8 mouse cellular contexts compared by ENCODE assay signal in the genomic region with DNA sequence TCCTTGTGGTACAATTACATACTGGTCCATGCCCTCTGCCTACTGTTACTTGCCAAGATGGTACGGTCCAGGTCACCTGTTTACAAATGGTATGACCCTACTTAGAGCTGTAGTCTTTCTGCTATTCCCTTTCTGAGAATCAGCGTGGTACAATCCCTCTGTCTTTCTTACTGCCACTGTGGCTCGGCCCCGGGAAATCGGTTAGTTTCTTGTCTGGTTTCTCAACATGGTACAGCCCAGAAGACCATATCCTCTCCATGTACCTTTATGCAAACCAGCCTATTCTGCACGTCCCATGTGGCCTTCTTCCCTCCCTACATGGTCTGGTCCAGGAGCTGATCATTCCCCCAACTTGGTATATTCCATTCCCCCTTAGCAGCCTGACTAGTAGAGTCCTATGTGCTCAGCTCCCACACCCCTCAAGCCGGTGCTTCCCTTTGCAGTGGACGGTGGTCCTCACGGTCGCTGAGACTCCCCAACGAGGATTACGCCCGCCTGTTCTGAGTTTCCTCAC. TPM values are rescaled to one million over a fixed set of nuclear protein-coding genes. Genes with fewer than 3 reads are reported as not detected.
DNase-seq lines count a peak whose midpoint lies in the region; ATAC-seq and TF ChIP-seq lines count a peak whose summit lies in the region.

No protein-coding gene starts in this region.

- H3K27me3 ChIP-seq in intestine, postnatal 0 days (replicated peaks; ENCODE audit: control insufficient read depth, insufficient read depth, low read length) = peaks cover 16% of the 10 kb centered on the region
- H3K27me3 ChIP-seq in limb, embryonic 10.5 days (ENCODE audit: low read depth, poor library complexity, severe bottlenecking) = peaks cover 25% of the 10 kb centered on the region
- no peaks in the 10 kb centered on the region; the same call in 1 of the 2 replicates for H3K27me3 ChIP-seq in midbrain, embryonic 14.5 days (ENCODE audit: control insufficient read depth, insufficient read depth, low read length)
- H3K27me3 ChIP-seq in stomach, embryonic 15.5 days (replicated peaks) = peaks cover 13% of the 10 kb centered on the region

- no peaks in the 10 kb centered on the region for H3K9me3 ChIP-seq in intestine, postnatal 0 days (ENCODE audit: control insufficient read depth)
- no peaks in the 10 kb centered on the region for H3K9me3 ChIP-seq in limb, embryonic 10.5 days (replicated peaks)
- H3K9me3 ChIP-seq in midbrain, embryonic 14.5 days (ENCODE audit: control insufficient read depth, low read length) = no peaks in the 10 kb centered on the region
- H3K9me3 ChIP-seq in stomach, embryonic 15.5 days = no peaks in the 10 kb centered on the region

- peaks cover 21% of the 10 kb centered on the region; the same call in 1 of the 2 replicates for H3K4me1 ChIP-seq in intestine, postnatal 0 days (replicated peaks; ENCODE audit: control insufficient read depth, insufficient read depth, low read length)
- peaks cover 79% of the 10 kb centered on the region for H3K4me1 ChIP-seq in limb, embryonic 10.5 days
- H3K4me1 ChIP-seq in midbrain, embryonic 14.5 days (ENCODE audit: control insufficient read depth, insufficient read depth, low read length) = peaks cover 70% of the 10 kb centered on the region
- H3K4me1 ChIP-seq in stomach, embryonic 15.5 days = peaks cover 61% of the 10 kb centered on the region

- H3K4me2 ChIP-seq in intestine, postnatal 0 days (replicated peaks; ENCODE audit: low read depth) = peak overlapping the region; percentile 95
- H3K4me2 ChIP-seq in midbrain, embryonic 14.5 days (ENCODE audit: low read length) = peak overlapping the region; percentile 96
- peak overlapping the region; percentile 99 for H3K4me2 ChIP-seq in stomach, embryonic 15.5 days

- ATAC-seq in intestine, postnatal 0 days = peak; percentile 42
- peak; percentile 52 for ATAC-seq in midbrain, embryonic 14.5 days (ENCODE audit: low FRiP score, low TSS enrichment)
- peak; percentile 41; the same call in 1 of the 2 replicates for ATAC-seq in stomach, embryonic 15.5 days (ENCODE audit: insufficient read depth, low FRiP score, low read depth)

- WGBS in intestine, postnatal 0 days = 0% methylated on average over 13 of the region's 13 CpGs
- under 1% methylated on average over 13 of the region's 13 CpGs for WGBS in limb, embryonic 10.5 days
- under 1% methylated on average over 13 of the region's 13 CpGs for WGBS in midbrain, embryonic 14.5 days
- 2% methylated on average over 13 of the region's 13 CpGs for WGBS in stomach, embryonic 15.5 days

- H3K27ac ChIP-seq in intestine, postnatal 0 days (ENCODE audit: low read depth, low read length) = peak overlapping the region; percentile 77; the same call in 1 of the 2 replicates
- H3K27ac ChIP-seq in limb, embryonic 10.5 days = peak overlapping the region; percentile 88
- peak overlapping the region; percentile 93 for H3K27ac ChIP-seq in midbrain, embryonic 14.5 days (replicated peaks; ENCODE audit: low read depth, low read length)
- peak overlapping the region; percentile 88 for H3K27ac ChIP-seq in stomach, embryonic 15.5 days

- H3K4me3 ChIP-seq in intestine, postnatal 0 days (ENCODE audit: low read depth, low read length) = peak overlapping the region; percentile 56
- H3K4me3 ChIP-seq in limb, embryonic 10.5 days = peak overlapping the region; percentile 81
- peak overlapping the region; percentile 51 for H3K4me3 ChIP-seq in midbrain, embryonic 14.5 days (replicated peaks; ENCODE audit: low read depth, low read length)
- peak overlapping the region; percentile 69 for H3K4me3 ChIP-seq in stomach, embryonic 15.5 days (replicated peaks)

- peak; percentile 60 for DNase-seq in urinary bladder, postnatal 14 days (ENCODE audit: low spot score)
- no peak for DNase-seq in urinary bladder, postnatal 10 days (ENCODE audit: low spot score)
- peak; percentile 88 for DNase-seq in embryo, embryonic 10 days (ENCODE audit: low spot score)
- peak; percentile 99 for DNase-seq in heart, adult 11 months
- DNase-seq in limb, embryonic 10.5 days (ENCODE audit: low spot score) = peak; percentile 76
- DNase-seq in midbrain, embryonic 14.5 days = peak; percentile 89

- no peaks in the 10 kb centered on the region for H3K36me3 ChIP-seq in intestine, postnatal 0 days (ENCODE audit: control insufficient read depth, insufficient read depth)
- no peaks in the 10 kb centered on the region for H3K36me3 ChIP-seq in limb, embryonic 10.5 days
- no peaks in the 10 kb centered on the region for H3K36me3 ChIP-seq in midbrain, embryonic 14.5 days (ENCODE audit: control insufficient read depth, insufficient read depth, low read length)
- no peaks in the 10 kb centered on the region for H3K36me3 ChIP-seq in stomach, embryonic 15.5 days

- peak overlapping the region; percentile 53 for H3K9ac ChIP-seq in intestine, postnatal 0 days (ENCODE audit: low read depth, low read length)
- peak overlapping the region; percentile 56 for H3K9ac ChIP-seq in midbrain, embryonic 14.5 days (replicated peaks; ENCODE audit: low read length)
- H3K9ac ChIP-seq in stomach, embryonic 15.5 days = no peak overlapping the region

- TF ChIP-seq CTCF in intestine, postnatal 0 days (IDR thresholded peaks at IDR 0.05; ENCODE audit: low read depth) = no peak

RNA-seq across cellular contexts. Expression of a gene that starts 0.8 kb away (rescaled TPM):
- 6.9 and 8.6 TPM in 2 replicates for polyA plus RNA-seq in intestine, postnatal 0 days (2015; fragmentation: Nextera tagmentation; extraction: Ambion mirVana)
- 3.7 and 4.7 TPM in 2 replicates for polyA plus RNA-seq in limb, embryonic 10.5 days (2016; fragmentation: Nextera tagmentation; extraction: Ambion mirVana)
- 1.9 and 4.3 TPM in 2 replicates for polyA plus RNA-seq in midbrain, embryonic 14.5 days (2014; fragmentation: Nextera tagmentation; extraction: Ambion mirVana)
- 2.8 and 4.4 TPM in 2 replicates for polyA plus RNA-seq in stomach, embryonic 15.5 days (2015; fragmentation: Nextera tagmentation; extraction: Ambion mirVana)

RNA-seq across cellular contexts. Expression of a gene that starts 4.5 kb away (rescaled TPM):
- 2.1 and 2.7 TPM in 2 replicates for polyA plus RNA-seq in intestine, postnatal 0 days (2015; fragmentation: Nextera tagmentation; extraction: Ambion mirVana)
- polyA plus RNA-seq in limb, embryonic 10.5 days (2016; fragmentation: Nextera tagmentation; extraction: Ambion mirVana) = 2.2 and 4.9 TPM in 2 replicates
- polyA plus RNA-seq in midbrain, embryonic 14.5 days (2014; fragmentation: Nextera tagmentation; extraction: Ambion mirVana) = 28.1 and 49.1 TPM in 2 replicates
- polyA plus RNA-seq in stomach, embryonic 15.5 days (2015; fragmentation: Nextera tagmentation; extraction: Ambion mirVana) = 9.6 and 10.1 TPM in 2 replicates

RNA-seq across cellular contexts. Expression of a gene that starts 9.9 kb away (rescaled TPM):
- polyA plus RNA-seq in intestine, postnatal 0 days (2015; fragmentation: Nextera tagmentation; extraction: Ambion mirVana) = 0.08 and 0.25 TPM in 2 replicates
- 0.54 and 0.83 TPM in 2 replicates for polyA plus RNA-seq in limb, embryonic 10.5 days (2016; fragmentation: Nextera tagmentation; extraction: Ambion mirVana)
- 0.21 TPM in 1 of 2 replicates, not detected in the other for polyA plus RNA-seq in midbrain, embryonic 14.5 days (2014; fragmentation: Nextera tagmentation; extraction: Ambion mirVana)
- polyA plus RNA-seq in stomach, embryonic 15.5 days (2015; fragmentation: Nextera tagmentation; extraction: Ambion mirVana) = 3.6 and 4.5 TPM in 2 replicates

RNA-seq across cellular contexts. Expression of a gene that starts 11.2 kb away (rescaled TPM):
- polyA plus RNA-seq in intestine, postnatal 0 days (2015; fragmentation: Nextera tagmentation; extraction: Ambion mirVana) = 708 and 740 TPM in 2 replicates
- polyA plus RNA-seq in limb, embryonic 10.5 days (2016; fragmentation: Nextera tagmentation; extraction: Ambion mirVana) = 1,218 and 1,459 TPM in 2 replicates
- polyA plus RNA-seq in midbrain, embryonic 14.5 days (2014; fragmentation: Nextera tagmentation; extraction: Ambion mirVana) = 631 and 710 TPM in 2 replicates
- 954 and 1,069 TPM in 2 replicates for polyA plus RNA-seq in stomach, embryonic 15.5 days (2015; fragmentation: Nextera tagmentation; extraction: Ambion mirVana)

RNA-seq across cellular contexts. Expression of a gene that starts 13.7 kb away (rescaled TPM):
- polyA plus RNA-seq in intestine, postnatal 0 days (2015; fragmentation: Nextera tagmentation; extraction: Ambion mirVana) = 55.1 and 55.9 TPM in 2 replicates
- polyA plus RNA-seq in limb, embryonic 10.5 days (2016; fragmentation: Nextera tagmentation; extraction: Ambion mirVana) = 45.5 and 49.3 TPM in 2 replicates
- polyA plus RNA-seq in midbrain, embryonic 14.5 days (2014; fragmentation: Nextera tagmentation; extraction: Ambion mirVana) = 17.2 and 19.2 TPM in 2 replicates
- 35.4 and 36.7 TPM in 2 replicates for polyA plus RNA-seq in stomach, embryonic 15.5 days (2015; fragmentation: Nextera tagmentation; extraction: Ambion mirVana)
